Mouse (Mus musculus): ENCODE results near the gene Muc15.
A peak's percentile ranks its signal among the peaks of the same experiment; 100 is the strongest.

Muc15 gene

GRCm38 (mm10) chr2:110721290-110721753 lies at the start of gene Muc15:
Gene Muc15, plus strand, starts transcription at chr2:110721340.
- no peak for DNase-seq

- no peak for DNase-seq
Observed at GRCm38 (mm10) chr2:110709436-110709835, 11.7 kb upstream of the Muc15 start.

- DNase-seq: peak; percentile 13
Observed at GRCm38 (mm10) chr2:110710055-110710720, 11.0 kb upstream of the Muc15 start.

GRCm38 (mm10) chr2:110719051-110719450 lies 2.1 kb upstream of the Muc15 start:
- no peak for DNase-seq

- DNase-seq: no peak
Observed at GRCm38 (mm10) chr2:110722208-110722607, 1.1 kb downstream of the Muc15 start.

GRCm38 (mm10) chr2:110726106-110726505 lies 5.0 kb downstream of the Muc15 start:
- no peak for DNase-seq

- DNase-seq: no peak
Observed at GRCm38 (mm10) chr2:110737236-110737635, 16.1 kb downstream of the Muc15 start.

- DNase-seq: no peak
Observed at GRCm38 (mm10) chr2:110737981-110738380, 16.8 kb downstream of the Muc15 start.

- DNase-seq: no peak
Observed at GRCm38 (mm10) chr2:110739781-110740180, 18.6 kb downstream of the Muc15 start.

- DNase-seq: no peak
Observed at GRCm38 (mm10) chr2:110740493-110740892, 19.4 kb downstream of the Muc15 start.

- DNase-seq: no peak
Observed at GRCm38 (mm10) chr2:110757556-110757955, 36.4 kb downstream of the Muc15 start.

- DNase-seq: no peak
Observed at GRCm38 (mm10) chr2:110759434-110759833, 38.3 kb downstream of the Muc15 start.

- no peak for DNase-seq
Observed at GRCm38 (mm10) chr2:110787396-110787795, 66.3 kb downstream of the Muc15 start.

Data from lung, postnatal 14 days (tissue).